Mouse (Mus musculus): ENCODE results near the gene Scaf8.

DNA sequence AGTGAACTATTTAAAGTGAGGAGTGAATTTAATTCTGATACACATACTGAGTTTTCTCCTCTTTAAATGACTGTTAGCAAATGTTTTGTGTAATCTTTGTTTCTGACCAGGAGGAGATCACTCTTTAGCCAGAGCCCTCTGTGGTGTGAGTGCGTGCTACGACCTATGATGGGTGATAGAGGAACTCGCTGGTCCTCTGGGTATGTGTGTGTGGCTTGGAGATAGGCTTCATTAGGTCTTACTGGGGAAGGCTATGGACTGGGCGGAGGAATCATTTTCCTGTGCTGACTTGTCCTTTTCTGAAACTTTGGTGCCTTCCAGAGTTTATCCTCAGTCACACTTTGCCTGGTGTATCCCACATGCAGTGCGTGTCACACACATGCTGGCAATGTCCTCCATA lies 102.3 kb downstream of the Scaf8 start:
- no peak for TF ChIP-seq POLR2A (IDR thresholded peaks at IDR 0.05; ENCODE audit: control insufficient read depth, extremely low read depth, insufficient read depth, low read length, poor library complexity)
- TF ChIP-seq CTCF (IDR thresholded peaks at IDR 0.05; ENCODE audit: borderline replicate concordance, control insufficient read depth, extremely low read depth, insufficient read depth, low read length, poor library complexity): no peak
